Mouse (Mus musculus): Measurements from ENCODE around the gene Dlg2.
A peak's percentile ranks its signal among the peaks of the same experiment; 100 is the strongest.

- TF ChIP-seq CTCF (IDR thresholded peaks at IDR 0.05; ENCODE audit: insufficient read depth, low read length) (peak; percentile 49), POLR2A (IDR thresholded peaks at IDR 0.05; ENCODE audit: borderline replicate concordance, extremely low read depth, low read depth, low read length) (no peak)
Measured at GRCm38 (mm10) chr7:91431594-91432240, 955.2 kb downstream of the Dlg2 start.
